Mouse (Mus musculus): ENCODE data around the gene Zswim7.

- TF ChIP-seq CTCF (conservative IDR thresholded peaks at IDR 0.05; ENCODE audit: low read length): no peak
- no peak for TF ChIP-seq POU5F1 (IDR thresholded peaks at IDR 0.05; ENCODE audit: borderline replicate concordance, low read length)
Observed at GRCm38 (mm10) chr11:62305866-62306265, 24.7 kb upstream of the Zswim7 start.
